Mouse (Mus musculus): Measurements from ENCODE around the gene Xrcc2. TPM values are rescaled to one million over a fixed set of nuclear protein-coding genes. Genes with fewer than 3 reads are reported as not detected.

Xrcc2 gene
- polyA plus RNA-seq, 1 experiment from 2014 or later, result 10.2 TPM

DNA sequence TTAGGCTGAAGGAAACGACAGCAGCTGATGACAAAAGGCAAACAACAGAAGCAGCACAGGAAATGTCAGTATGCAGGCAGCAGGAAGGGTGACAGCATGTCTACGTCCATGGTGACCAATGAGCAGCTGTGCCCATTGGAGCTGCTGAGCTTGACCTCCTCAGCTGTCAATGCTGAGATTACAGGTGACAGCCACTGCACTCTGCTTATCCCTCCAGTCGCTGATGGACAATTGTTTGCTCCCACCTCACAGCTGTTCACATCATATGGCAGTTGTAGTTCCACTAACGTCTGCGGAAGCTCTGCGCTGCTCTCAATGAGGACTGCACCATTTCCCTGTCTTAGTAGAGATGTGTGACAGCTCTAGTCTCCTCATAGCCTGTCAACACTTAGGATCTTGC, 9.8 kb downstream of the Xrcc2 start:
- H3K27ac ChIP-seq (ENCODE audit: low read depth, low read length), result no peak overlapping the region
- DNase-seq (ENCODE audit: low spot score, missing footprints) (no peak), ATAC-seq (ENCODE audit: low FRiP score) (no peak)
- H3K4me3 ChIP-seq (ENCODE audit: low read depth, low read length), result no peak overlapping the region
- peaks cover 2% of the 10 kb centered on the region for H3K36me3 ChIP-seq (ENCODE audit: control insufficient read depth, insufficient read depth, low read length)
- H3K9me3 ChIP-seq (ENCODE audit: control insufficient read depth, low read length), result no peaks in the 10 kb centered on the region
- no peak overlapping the region for H3K9ac ChIP-seq (ENCODE audit: low read length)
- H3K4me1 ChIP-seq (ENCODE audit: control insufficient read depth, insufficient read depth, low read length), result no peaks in the 10 kb centered on the region
- WGBS, result 82% methylated on average over 6 of the region's 6 CpGs
- no peak overlapping the region for H3K4me2 ChIP-seq
- no peaks in the 10 kb centered on the region for H3K27me3 ChIP-seq (ENCODE audit: control insufficient read depth, insufficient read depth, low read length)

GRCm38 (mm10) chr5:25671696-25672520, 33.7 kb downstream of the Xrcc2 start:
- WGBS, result 91% methylated on average over 31 of the region's 31 CpGs
- DNase-seq (ENCODE audit: low spot score, missing footprints) (no peak), ATAC-seq (ENCODE audit: low FRiP score) (no peak)
- Histone ChIP-seq H3K27me3 (ENCODE audit: control insufficient read depth, insufficient read depth, low read length) (no peaks in the 10 kb centered on the region), H3K4me2 (no peak overlapping the region), H3K27ac (ENCODE audit: low read depth, low read length) (no peak overlapping the region), H3K9ac (ENCODE audit: low read length) (no peak overlapping the region), H3K36me3 (ENCODE audit: control insufficient read depth, insufficient read depth, low read length) (no peaks in the 10 kb centered on the region), H3K4me1 (ENCODE audit: control insufficient read depth, insufficient read depth, low read length) (no peaks in the 10 kb centered on the region), H3K4me3 (ENCODE audit: low read depth, low read length) (no peak overlapping the region), H3K9me3 (ENCODE audit: control insufficient read depth, low read length) (no peaks in the 10 kb centered on the region)

DNA sequence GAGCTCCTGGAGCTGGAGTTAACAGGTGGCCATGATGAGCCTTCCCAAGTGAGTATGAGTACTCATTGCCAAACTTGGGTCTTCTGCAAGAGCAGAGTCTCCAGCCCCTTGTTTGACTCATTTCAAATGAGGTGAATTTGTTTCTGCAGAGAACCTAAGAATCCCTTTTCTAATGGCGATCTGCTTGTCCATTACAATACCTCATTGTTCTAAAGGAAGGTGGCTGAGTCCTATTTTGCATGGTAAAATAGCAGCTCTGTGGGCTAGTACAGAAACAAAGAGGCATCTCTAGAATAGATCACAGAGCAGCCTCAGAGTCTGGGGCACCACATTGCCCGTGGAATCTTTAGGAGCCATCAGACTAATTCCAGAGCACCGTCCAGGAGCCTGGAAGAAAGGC, 34.6 kb downstream of the Xrcc2 start:
- WGBS, result 64% methylated on average over 3 of the region's 3 CpGs
- Histone ChIP-seq H3K4me3 (ENCODE audit: low read depth, low read length) (no peak overlapping the region), H3K27ac (ENCODE audit: low read depth, low read length) (no peak overlapping the region), H3K9me3 (ENCODE audit: control insufficient read depth, low read length) (no peaks in the 10 kb centered on the region), H3K36me3 (ENCODE audit: control insufficient read depth, insufficient read depth, low read length) (no peaks in the 10 kb centered on the region), H3K4me1 (ENCODE audit: control insufficient read depth, insufficient read depth, low read length) (no peaks in the 10 kb centered on the region), H3K4me2 (no peak overlapping the region), H3K27me3 (ENCODE audit: control insufficient read depth, insufficient read depth, low read length) (no peaks in the 10 kb centered on the region), H3K9ac (ENCODE audit: low read length) (no peak overlapping the region)
- DNase-seq (ENCODE audit: low spot score, missing footprints) (no peak), ATAC-seq (ENCODE audit: low FRiP score) (no peak)

DNA sequence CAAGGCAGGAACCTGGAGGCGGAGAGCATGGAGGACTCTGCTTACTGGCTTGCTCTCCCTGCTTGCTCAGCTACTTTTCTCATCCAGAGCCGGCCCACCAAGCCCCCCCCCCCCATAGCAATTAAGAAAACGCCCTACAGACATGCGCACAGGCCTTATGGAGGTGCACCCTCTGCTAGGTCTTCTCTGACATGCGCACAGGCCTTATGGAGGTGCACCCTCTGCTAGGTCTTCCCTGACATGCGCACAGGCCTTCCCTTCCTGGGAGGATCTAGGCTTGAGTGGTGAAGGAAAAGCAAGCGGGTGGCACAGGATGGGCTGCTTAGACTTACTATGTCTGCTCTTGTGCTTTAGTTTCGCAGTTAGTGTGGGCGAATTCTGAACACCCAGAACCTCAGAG, 37.3 kb downstream of the Xrcc2 start:
- 93% methylated on average over 9 of the region's 9 CpGs for WGBS
- Histone ChIP-seq H3K4me3 (ENCODE audit: low read depth, low read length) (no peak overlapping the region), H3K4me1 (ENCODE audit: control insufficient read depth, insufficient read depth, low read length) (no peaks in the 10 kb centered on the region)

DNA sequence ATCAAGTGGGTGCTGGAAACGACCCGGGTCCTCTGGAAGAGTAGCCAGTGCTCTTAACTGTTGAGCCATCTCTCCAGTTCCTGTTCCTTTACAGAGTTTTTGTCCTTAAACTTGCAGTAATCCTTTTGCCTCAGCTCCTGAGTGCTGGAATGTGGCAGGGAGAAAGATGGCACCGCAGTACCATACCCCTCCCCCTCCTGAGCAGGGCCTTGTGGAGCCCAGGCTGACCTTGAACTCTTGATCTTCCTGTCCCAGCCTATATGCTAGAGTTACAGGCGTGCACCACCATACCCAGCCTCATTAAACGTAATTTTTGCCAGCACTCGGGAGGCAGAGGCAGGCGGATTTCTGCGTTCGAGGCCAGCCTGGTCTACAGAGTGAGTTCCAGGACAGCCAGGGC, 38.9 kb downstream of the Xrcc2 start:
- no peak for DNase-seq (ENCODE audit: low spot score, missing footprints)
- H3K4me3 ChIP-seq (ENCODE audit: low read depth, low read length), result no peak overlapping the region
- H3K4me1 ChIP-seq (ENCODE audit: control insufficient read depth, insufficient read depth, low read length), result no peaks in the 10 kb centered on the region
- H3K36me3 ChIP-seq (ENCODE audit: control insufficient read depth, insufficient read depth, low read length), result no peaks in the 10 kb centered on the region
- no peak overlapping the region for H3K27ac ChIP-seq (ENCODE audit: low read depth, low read length)
- WGBS, result 88% methylated on average over 9 of the region's 9 CpGs
- H3K9me3 ChIP-seq (ENCODE audit: control insufficient read depth, low read length), result no peaks in the 10 kb centered on the region
- no peak overlapping the region for H3K9ac ChIP-seq (ENCODE audit: low read length)
- H3K4me2 ChIP-seq, result no peak overlapping the region
- no peaks in the 10 kb centered on the region for H3K27me3 ChIP-seq (ENCODE audit: control insufficient read depth, insufficient read depth, low read length)
- no peak for ATAC-seq (ENCODE audit: low FRiP score)

More for the DNA sequence above, 37.3 kb downstream of the Xrcc2 start:
- Histone ChIP-seq H3K27me3 (ENCODE audit: control insufficient read depth, insufficient read depth, low read length) (no peaks in the 10 kb centered on the region), H3K9ac (ENCODE audit: low read length) (no peak overlapping the region), H3K4me2 (no peak overlapping the region), H3K9me3 (ENCODE audit: control insufficient read depth, low read length) (no peaks in the 10 kb centered on the region), H3K27ac (ENCODE audit: low read depth, low read length) (no peak overlapping the region), H3K36me3 (ENCODE audit: control insufficient read depth, insufficient read depth, low read length) (no peaks in the 10 kb centered on the region)
- no peak for ATAC-seq (ENCODE audit: low FRiP score)
- peak; percentile 31 for DNase-seq (ENCODE audit: low spot score, missing footprints)

- WGBS, result 65% methylated on average over 4 of the region's 4 CpGs
- Histone ChIP-seq H3K4me3 (ENCODE audit: low read depth, low read length) (no peak overlapping the region), H3K9me3 (ENCODE audit: control insufficient read depth, low read length) (no peaks in the 10 kb centered on the region), H3K36me3 (ENCODE audit: control insufficient read depth, insufficient read depth, low read length) (no peaks in the 10 kb centered on the region), H3K4me2 (no peak overlapping the region), H3K9ac (ENCODE audit: low read length) (no peak overlapping the region), H3K27me3 (ENCODE audit: control insufficient read depth, insufficient read depth, low read length) (no peaks in the 10 kb centered on the region), H3K4me1 (ENCODE audit: control insufficient read depth, insufficient read depth, low read length) (no peaks in the 10 kb centered on the region), H3K27ac (ENCODE audit: low read depth, low read length) (no peak overlapping the region)
- DNase-seq (ENCODE audit: low spot score, missing footprints), result no peak
- ATAC-seq (ENCODE audit: low FRiP score), result 0 out of 2 replicates have a peak, but pooled peaks have one; percentile 27
Observed at GRCm38 (mm10) chr5:25666108-25666507, 39.5 kb downstream of the Xrcc2 start.

DNA sequence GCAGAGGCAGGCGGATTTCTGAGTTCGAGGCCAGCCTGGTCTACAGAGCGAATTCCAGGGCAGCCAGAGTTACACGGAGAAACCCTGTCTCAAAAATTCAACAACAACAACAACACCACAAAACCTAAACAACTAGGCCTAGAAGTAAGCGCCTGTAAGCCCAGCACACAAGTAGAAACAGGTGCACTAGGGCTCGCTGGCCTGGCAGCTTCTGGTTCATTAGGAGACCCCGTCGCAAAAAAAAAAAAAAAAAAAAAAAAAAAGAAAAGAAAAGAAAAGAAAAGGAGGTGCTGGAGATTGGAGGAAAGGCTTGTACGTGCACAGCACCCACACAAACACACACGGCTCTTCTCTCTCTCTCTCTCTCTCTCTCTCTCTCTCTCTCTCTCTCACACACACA, 40.1 kb downstream of the Xrcc2 start:
- ATAC-seq (ENCODE audit: low FRiP score) (no peak), DNase-seq (ENCODE audit: low spot score, missing footprints) (no peak)
- Histone ChIP-seq H3K9ac (ENCODE audit: low read length) (no peak overlapping the region), H3K36me3 (ENCODE audit: control insufficient read depth, insufficient read depth, low read length) (no peaks in the 10 kb centered on the region), H3K9me3 (ENCODE audit: control insufficient read depth, low read length) (no peaks in the 10 kb centered on the region), H3K27me3 (ENCODE audit: control insufficient read depth, insufficient read depth, low read length) (no peaks in the 10 kb centered on the region), H3K4me1 (ENCODE audit: control insufficient read depth, insufficient read depth, low read length) (no peaks in the 10 kb centered on the region), H3K27ac (ENCODE audit: low read depth, low read length) (no peak overlapping the region), H3K4me2 (no peak overlapping the region), H3K4me3 (ENCODE audit: low read depth, low read length) (no peak overlapping the region)
- WGBS, result 82% methylated on average over 10 of the region's 10 CpGs

- Histone ChIP-seq H3K9ac (ENCODE audit: low read length) (no peak overlapping the region), H3K4me2 (no peak overlapping the region), H3K36me3 (ENCODE audit: control insufficient read depth, insufficient read depth, low read length) (no peaks in the 10 kb centered on the region), H3K4me1 (ENCODE audit: control insufficient read depth, insufficient read depth, low read length) (no peaks in the 10 kb centered on the region), H3K27me3 (ENCODE audit: control insufficient read depth, insufficient read depth, low read length) (no peaks in the 10 kb centered on the region), H3K9me3 (ENCODE audit: control insufficient read depth, low read length) (no peaks in the 10 kb centered on the region), H3K4me3 (ENCODE audit: low read depth, low read length) (no peak overlapping the region), H3K27ac (ENCODE audit: low read depth, low read length) (no peak overlapping the region)
- DNase-seq (ENCODE audit: low spot score, missing footprints) (no peak), ATAC-seq (ENCODE audit: low FRiP score) (no peak)
- 86% methylated on average over 2 of the region's 2 CpGs for WGBS
Observed at GRCm38 (mm10) chr5:25663165-25663564, 42.5 kb downstream of the Xrcc2 start.

GRCm38 (mm10) chr5:25654578-25654987, 51.0 kb downstream of the Xrcc2 start:
- ATAC-seq (ENCODE audit: low FRiP score) (peak; percentile 59), DNase-seq (ENCODE audit: low spot score, missing footprints) (peak; percentile 92)
- peak overlapping the region; percentile 53 for H3K9ac ChIP-seq (ENCODE audit: low read length)
- peak overlapping the region; percentile 39 for H3K4me2 ChIP-seq
- H3K27me3 ChIP-seq (ENCODE audit: control insufficient read depth, insufficient read depth, low read length), result no peaks in the 10 kb centered on the region
- 0 out of 2 replicates have a peak overlapping the region, but pooled peaks have one; percentile 2 for H3K4me3 ChIP-seq (ENCODE audit: low read depth, low read length)
- H3K4me1 ChIP-seq (ENCODE audit: control insufficient read depth, insufficient read depth, low read length), result peaks cover 6% of the 10 kb centered on the region
- no peaks in the 10 kb centered on the region for H3K9me3 ChIP-seq (ENCODE audit: control insufficient read depth, low read length)
- no peak overlapping the region for H3K27ac ChIP-seq (ENCODE audit: low read depth, low read length)
- WGBS, result 3% methylated on average over 14 of the region's 14 CpGs
- no peaks in the 10 kb centered on the region for H3K36me3 ChIP-seq (ENCODE audit: control insufficient read depth, insufficient read depth, low read length)

Data from midbrain, embryonic 11.5 days (tissue).